Mouse (Mus musculus): Measurements from ENCODE around the gene Dis3l2.

The Dis3l2 gene

GRCm38 (mm10) chr1:87008211-87008610 is 304.6 kb downstream of the Dis3l2 start:
- intact Hi-C loops (cut with DNase I) = no loop called here

- intact Hi-C loops (cut with DNase I) = no loop called here
Measured at GRCm38 (mm10) chr1:87009156-87009555, 305.5 kb downstream of the Dis3l2 start.

- intact Hi-C loops (cut with DNase I) = no loop called here
Measured at GRCm38 (mm10) chr1:87010629-87011330, 307.2 kb downstream of the Dis3l2 start.

- intact Hi-C loops (cut with DNase I) = no loop called here
Measured at GRCm38 (mm10) chr1:87011718-87012117, 308.1 kb downstream of the Dis3l2 start.

GRCm38 (mm10) chr1:87012606-87013005 is 309.0 kb downstream of the Dis3l2 start:
- intact Hi-C loops (cut with DNase I) = no loop called here

- intact Hi-C loops (cut with DNase I) = no loop called here
Measured at GRCm38 (mm10) chr1:87020714-87021113, 317.1 kb downstream of the Dis3l2 start.

- intact Hi-C loops (cut with DNase I) = no loop called here
Measured at GRCm38 (mm10) chr1:87021584-87021983, 318.0 kb downstream of the Dis3l2 start.

- intact Hi-C loops (cut with DNase I) = no loop called here
Measured at GRCm38 (mm10) chr1:87023291-87024170, 319.9 kb downstream of the Dis3l2 start.

GRCm38 (mm10) chr1:87025021-87025420 is 321.4 kb downstream of the Dis3l2 start:
- intact Hi-C loops (cut with DNase I) = no loop called here

- intact Hi-C loops (cut with DNase I) = no loop called here
Measured at GRCm38 (mm10) chr1:87028786-87029185, 325.2 kb downstream of the Dis3l2 start.

- intact Hi-C loops (cut with DNase I) = no loop called here
Measured at GRCm38 (mm10) chr1:87030652-87031051, 327.0 kb downstream of the Dis3l2 start.

- intact Hi-C loops (cut with DNase I) = no loop called here
Measured at GRCm38 (mm10) chr1:87032466-87032865, 328.9 kb downstream of the Dis3l2 start.

GRCm38 (mm10) chr1:87035532-87036161 is 332.0 kb downstream of the Dis3l2 start:
- intact Hi-C loops (cut with DNase I) = no loop called here

GRCm38 (mm10) chr1:87036334-87036733 is 332.7 kb downstream of the Dis3l2 start:
- intact Hi-C loops (cut with DNase I) = no loop called here

GRCm38 (mm10) chr1:87038477-87039070 is 335.0 kb downstream of the Dis3l2 start:
- intact Hi-C loops (cut with DNase I) = no loop called here

GRCm38 (mm10) chr1:87041119-87041518 is 337.5 kb downstream of the Dis3l2 start:
- intact Hi-C loops (cut with DNase I) = loop anchor here (5.0 kb wide), 2 partner anchors 389 to 424 kb away; no protein-coding TSS in a partner anchor

GRCm38 (mm10) chr1:87041814-87042438 is 338.3 kb downstream of the Dis3l2 start:
- intact Hi-C loops (cut with DNase I) = loop anchor here (1.0 to 5.0 kb wide), 3 partner anchors 372 to 425 kb away; partner anchors contain the start of gene Nppc

- intact Hi-C loops (cut with DNase I) = no loop called here
Measured at GRCm38 (mm10) chr1:87050072-87050471, 346.5 kb downstream of the Dis3l2 start.

- intact Hi-C loops (cut with DNase I) = no loop called here
Measured at GRCm38 (mm10) chr1:87050700-87051099, 347.1 kb downstream of the Dis3l2 start.

GRCm38 (mm10) chr1:87051369-87051768 is 347.8 kb downstream of the Dis3l2 start:
- intact Hi-C loops (cut with DNase I) = no loop called here

GRCm38 (mm10) chr1:87057075-87057474 is 353.5 kb downstream of the Dis3l2 start:
- intact Hi-C loops (cut with DNase I) = no loop called here
